Mouse (Mus musculus) thymus, adult 18-20 months (tissue): ENCODE measurements at regions not wholly inside any gene's neighbourhood (a gene's known extent, or its start where the extent isn't known, plus 50 kb on each side); places are given as distances from the start of the nearest gene placed in this dataset.

Source experiments
- DNase-seq, 2 experiments: peaks; one replicate each; pipeline ENCODE4 v3.0.0; 2022; ENCODE audit warnings: mixed read lengths in 2 of 2

- no peak for DNase-seq
These were observed 87.7 kb upstream of the 1600014C23Rik start for GRCm38 (mm10) chr17:45821356-45821755.

- no peak for DNase-seq
These were observed 85.5 kb upstream of the 1600014C23Rik start for GRCm38 (mm10) chr17:45819143-45819542.

GRCm38 (mm10) chr17:45816566-45816965 is 82.9 kb upstream of the 1600014C23Rik start:
- DNase-seq, result no peak

- DNase-seq, result no peak
These were observed 82.2 kb upstream of the 1600014C23Rik start for GRCm38 (mm10) chr17:45815833-45816232.

- DNase-seq, result no peak
These were observed 81.7 kb upstream of the 1600014C23Rik start for GRCm38 (mm10) chr17:45815341-45815740.

- DNase-seq, result no peak
These were observed 80.9 kb upstream of the 1600014C23Rik start for GRCm38 (mm10) chr17:45814586-45814985.

- DNase-seq, result no peak
These were observed 80.3 kb upstream of the 1600014C23Rik start for GRCm38 (mm10) chr17:45813956-45814355.

GRCm38 (mm10) chr17:45812289-45812955 is 78.8 kb upstream of the 1600014C23Rik start:
- DNase-seq, result no peak

GRCm38 (mm10) chr17:45811632-45812221 is 78.1 kb upstream of the 1600014C23Rik start:
- DNase-seq, result no peak

- no peak for DNase-seq
These were observed 76.1 kb upstream of the 1600014C23Rik start for GRCm38 (mm10) chr17:45809728-45810127.

GRCm38 (mm10) chr17:45808374-45808773 is 74.7 kb upstream of the 1600014C23Rik start:
- no peak for DNase-seq

- DNase-seq, result no peak
These were observed 73.8 kb upstream of the 1600014C23Rik start for GRCm38 (mm10) chr17:45807452-45807851.

- no peak for DNase-seq
These were observed 73.2 kb upstream of the 1600014C23Rik start for GRCm38 (mm10) chr17:45806831-45807230.

- DNase-seq, result no peak
These were observed 72.8 kb upstream of the 1600014C23Rik start for GRCm38 (mm10) chr17:45806430-45806829.

GRCm38 (mm10) chr17:45805471-45806082 is 71.9 kb upstream of the 1600014C23Rik start:
- DNase-seq, result no peak

- DNase-seq, result no peak
These were observed 69.7 kb upstream of the 1600014C23Rik start for GRCm38 (mm10) chr17:45803331-45803730.

- DNase-seq, result no peak
These were observed 68.8 kb upstream of the 1600014C23Rik start for GRCm38 (mm10) chr17:45802439-45802838.

- DNase-seq, result no peak
These were observed 66.1 kb upstream of the 1600014C23Rik start for GRCm38 (mm10) chr17:45799725-45800124.

- no peak for DNase-seq
These were observed 65.4 kb upstream of the 1600014C23Rik start for GRCm38 (mm10) chr17:45798996-45799395.

- DNase-seq, result no peak
These were observed 64.8 kb upstream of the 1600014C23Rik start for GRCm38 (mm10) chr17:45798456-45798855.

GRCm38 (mm10) chr17:45797121-45797520 is 63.5 kb upstream of the 1600014C23Rik start:
- no peak for DNase-seq

GRCm38 (mm10) chr17:45794926-45795325 is 61.3 kb upstream of the 1600014C23Rik start:
- no peak for DNase-seq

GRCm38 (mm10) chr17:45790959-45791520 is 57.4 kb upstream of the 1600014C23Rik start:
- no peak for DNase-seq

- DNase-seq, result no peak
These were observed 56.1 kb upstream of the 1600014C23Rik start for GRCm38 (mm10) chr17:45789777-45790176.
